Mouse (Mus musculus) G1E (cell line): ENCODE results near the gene Sympk.

ENCODE experiments used
- CTCF ChIP-seq: IDR thresholded peaks from 2 replicates; pipeline ENCODE4 v1.5.1; 2012; ENCODE audit warnings: low read depth, low read length, inconsistent platforms, mixed read lengths
- GATA1 ChIP-seq: IDR thresholded peaks from 2 replicates; pipeline ENCODE4 v1.6.1; 2012; ENCODE audit warnings: borderline replicate concordance, low read length, inconsistent platforms, mixed read lengths
- GATA2 ChIP-seq: IDR thresholded peaks from 2 replicates; pipeline ENCODE4 v1.6.1; 2012; ENCODE audit warnings: low read depth, low read length, inconsistent platforms, borderline replicate concordance

DNA sequence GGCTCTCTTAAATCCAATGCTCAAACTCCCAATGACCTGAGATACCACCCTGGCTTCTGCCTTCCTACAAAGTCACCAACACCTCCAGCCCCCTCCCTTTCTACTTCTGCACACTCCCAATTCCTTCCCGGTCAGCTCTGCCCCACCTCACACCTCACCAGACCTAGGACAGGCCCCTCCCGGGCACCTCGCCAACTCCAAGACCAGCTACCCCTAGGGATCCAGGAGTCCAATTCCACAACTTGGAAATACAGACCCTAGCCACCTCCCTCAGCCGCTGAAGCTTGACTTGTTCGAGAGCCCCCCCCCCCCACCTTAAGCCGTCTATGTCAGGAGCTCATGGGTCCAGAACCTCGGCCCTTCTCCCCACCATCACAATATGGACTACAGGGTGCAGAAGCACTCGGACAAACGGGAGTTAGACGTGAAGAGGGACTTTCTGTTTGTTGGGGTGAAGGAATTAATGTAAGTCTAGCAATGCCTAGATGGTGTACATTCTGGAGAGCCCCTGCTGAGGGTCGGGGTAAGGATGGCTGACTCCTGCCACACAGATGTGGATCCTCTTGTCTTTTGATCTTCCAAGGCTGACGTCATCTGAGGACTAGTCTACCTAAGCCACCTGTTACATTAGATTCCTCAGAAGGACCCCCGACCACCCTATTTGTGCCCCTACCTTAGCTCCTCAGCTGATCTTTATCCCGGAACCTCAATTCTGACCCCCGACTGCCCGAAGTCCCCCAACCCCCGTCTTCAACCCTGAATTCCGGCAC is 1.8 kb upstream of the Sympk start:
- no peak for TF ChIP-seq GATA1
- TF ChIP-seq CTCF, result no peak
- no peak for TF ChIP-seq GATA2
